Mouse (Mus musculus) myocyte (in vitro differentiated cells): ENCODE data around the gene Sdk1. TPM values are rescaled to one million over a fixed set of nuclear protein-coding genes. Genes with fewer than 3 reads are reported as not detected.

Experiments
- H3K27me3 ChIP-seq: one replicate; pipeline ENCODE4 v1.6.1; 2011; ENCODE audit not compliant: control insufficient read depth, insufficient read depth, insufficient read length
- H3K36me3 ChIP-seq: one replicate; pipeline ENCODE4 v1.6.1; 2011; ENCODE audit not compliant: control insufficient read depth, insufficient read depth
- H3K4me2 ChIP-seq: one replicate; pipeline ENCODE4 v1.6.1; 2011; ENCODE audit warnings: low read depth, control low read depth
- H3K4me3 ChIP-seq: one replicate; pipeline ENCODE4 v1.5.1; 2011; ENCODE audit warnings: mild to moderate bottlenecking, control low read depth, moderate library complexity
- H3K79me2 ChIP-seq: one replicate; pipeline ENCODE4 v1.6.1; 2011; ENCODE audit not compliant: control insufficient read depth, insufficient read depth
- H3ac ChIP-seq: one replicate; pipeline ENCODE4 v1.6.1; 2011; ENCODE audit not compliant: control insufficient read depth, insufficient read length
- CEBPB ChIP-seq: IDR thresholded peaks from 2 replicates; pipeline ENCODE4 v1.6.1; 2011; ENCODE audit warnings: mild to moderate bottlenecking, moderate library complexity; ENCODE audit not compliant: poor library complexity, insufficient read depth, severe bottlenecking
- E2F4 ChIP-seq: IDR thresholded peaks from one replicate; pipeline ENCODE4 v1.6.1; 2011; ENCODE audit warnings: mild to moderate bottlenecking, control low read depth, moderate library complexity; ENCODE audit not compliant: insufficient read depth
- MAX ChIP-seq: IDR thresholded peaks from one replicate; pipeline ENCODE4 v1.6.1; 2011; ENCODE audit warnings: low read depth, mild to moderate bottlenecking, control low read depth
- MYOD1 ChIP-seq, 3 experiments: IDR thresholded peaks; one replicate each; pipeline ENCODE4 v1.6.1; 2011; ENCODE audit warnings: control low read depth in 2 of 3, low read depth in 2 of 3, mild to moderate bottlenecking in 2 of 3, moderate library complexity in 1 of 3; ENCODE audit not compliant: insufficient read length in 2 of 3, control insufficient read depth in 1 of 3
- MYOG ChIP-seq, 3 experiments: IDR thresholded peaks; one replicate each; pipeline ENCODE4 v1.6.1; 2011; ENCODE audit warnings: control low read depth in 2 of 3, low read depth in 2 of 3, mild to moderate bottlenecking in 2 of 3; ENCODE audit not compliant: insufficient read length in 2 of 3, control insufficient read depth in 1 of 3, insufficient read depth in 1 of 3
- POLR2A ChIP-seq: IDR thresholded peaks from one replicate; pipeline ENCODE4 v1.6.1; 2011; ENCODE audit warnings: low read depth, mild to moderate bottlenecking, control low read depth, moderate library complexity; ENCODE audit not compliant: insufficient read length
- POLR2AphosphoS2 ChIP-seq: IDR thresholded peaks from one replicate; pipeline ENCODE4 v1.6.1; 2011; ENCODE audit warnings: low read depth, control low read depth; ENCODE audit not compliant: insufficient read length
- REST ChIP-seq: IDR thresholded peaks from one replicate; pipeline ENCODE4 v1.6.1; 2011; ENCODE audit warnings: mild to moderate bottlenecking, control low read depth, moderate library complexity; ENCODE audit not compliant: insufficient read depth, insufficient read length
- SRF ChIP-seq: IDR thresholded peaks from one replicate; pipeline ENCODE4 v1.6.1; 2011; ENCODE audit warnings: low read depth; ENCODE audit not compliant: control insufficient read depth, insufficient read length
- TCF12 ChIP-seq: IDR thresholded peaks from one replicate; pipeline ENCODE4 v1.6.1; 2011; ENCODE audit warnings: mild to moderate bottlenecking, control low read depth; ENCODE audit not compliant: poor library complexity, insufficient read depth, severe bottlenecking
- TCF3 ChIP-seq: IDR thresholded peaks from one replicate; pipeline ENCODE4 v1.6.1; 2011; ENCODE audit warnings: low read depth, control low read depth; ENCODE audit not compliant: insufficient read length
- USF1 ChIP-seq: IDR thresholded peaks from one replicate; pipeline ENCODE4 v1.6.1; 2011; ENCODE audit warnings: low read depth, mild to moderate bottlenecking, control low read depth, moderate library complexity
- polyA plus RNA-seq: library from polyadenylated mRNA; unstranded; fragments of >200 nt; fragmentation: generic; extraction: Trizol; gene quantifications from one replicate; pipeline ENCODE4 v1.2.1, GENCODE M21; 2012; ENCODE audit warnings: missing spikeins

The Sdk1 gene
- polyA plus RNA-seq, 1 experiment, result 1.6 TPM

DNA sequence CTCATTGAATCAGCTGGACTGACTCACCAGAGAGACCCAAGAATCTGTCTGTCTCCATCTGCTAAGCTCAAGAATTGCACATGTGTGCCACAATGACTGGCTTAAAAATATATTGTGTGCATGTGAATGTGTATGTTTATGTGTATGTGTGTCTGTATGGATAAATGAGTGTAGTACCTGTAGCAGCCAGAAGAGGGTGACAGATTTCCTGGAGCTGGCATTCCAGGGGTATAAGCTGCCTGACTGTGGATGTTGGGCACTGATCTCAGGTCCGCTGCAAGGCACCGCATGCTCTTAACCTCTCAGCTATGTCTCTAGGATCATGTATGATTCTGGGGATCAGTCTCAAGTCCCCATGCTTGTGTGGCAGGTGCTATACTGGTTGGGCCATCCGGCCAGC is 839.4 kb downstream of the Sdk1 start:
- TF ChIP-seq SRF, result no peak
- no peak for TF ChIP-seq REST
- TF ChIP-seq MAX, result no peak
- TF ChIP-seq E2F4, result no peak
- no peak for TF ChIP-seq USF1
- no peak for TF ChIP-seq CEBPB
- TF ChIP-seq TCF3, result no peak
- TF ChIP-seq MYOG (IDR thresholded peaks at IDR 0.05; ENCODE audit: control insufficient read depth in 1 of 3, insufficient read depth in 1 of 3, insufficient read length in 2 of 3, low read depth in 2 of 3), result no peak
- no peak for TF ChIP-seq POLR2A
- no peak for TF ChIP-seq TCF12
- Histone ChIP-seq H3K36me3 (no peaks in the 10 kb centered on the region), H3K4me3 (no peak overlapping the region), H3ac (no peak overlapping the region), H3K27me3 (no peaks in the 10 kb centered on the region), H3K4me2 (no peak overlapping the region), H3K79me2 (no peaks in the 10 kb centered on the region)

DNA sequence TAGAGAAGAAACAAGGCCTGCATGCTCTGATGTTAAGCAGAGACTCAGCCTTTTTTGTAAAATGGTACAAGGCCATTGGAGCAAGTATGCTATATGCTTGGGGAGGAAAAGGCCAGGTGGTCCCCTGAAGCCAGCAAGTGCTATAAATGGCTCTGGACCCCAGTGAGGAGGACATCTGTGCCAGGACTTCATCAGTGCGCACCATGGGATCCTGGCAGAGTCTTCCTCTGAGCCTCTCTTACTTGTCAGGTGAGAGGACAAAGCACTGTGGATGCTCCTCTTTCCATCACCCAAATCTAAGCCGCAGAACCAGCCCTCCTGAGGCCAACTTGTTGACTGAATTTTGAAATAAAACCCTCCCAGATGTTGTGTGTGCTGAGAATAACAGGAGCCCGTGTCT is 839.8 kb downstream of the Sdk1 start:
- Histone ChIP-seq H3K27me3 (no peaks in the 10 kb centered on the region), H3K79me2 (no peaks in the 10 kb centered on the region), H3K4me2 (no peak overlapping the region), H3ac (no peak overlapping the region), H3K4me3 (no peak overlapping the region), H3K36me3 (no peaks in the 10 kb centered on the region)
- TF ChIP-seq POLR2AphosphoS2 (no peak), MAX (no peak), MYOG (IDR thresholded peaks at IDR 0.05; ENCODE audit: control insufficient read depth in 1 of 3, insufficient read depth in 1 of 3, insufficient read length in 2 of 3, low read depth in 2 of 3) (no peak), E2F4 (no peak), MYOD1 (IDR thresholded peaks at IDR 0.05; ENCODE audit: control insufficient read depth in 1 of 3, insufficient read length in 2 of 3, low read depth in 2 of 3) (no peak), USF1 (no peak), SRF (no peak), TCF3 (no peak)

DNA sequence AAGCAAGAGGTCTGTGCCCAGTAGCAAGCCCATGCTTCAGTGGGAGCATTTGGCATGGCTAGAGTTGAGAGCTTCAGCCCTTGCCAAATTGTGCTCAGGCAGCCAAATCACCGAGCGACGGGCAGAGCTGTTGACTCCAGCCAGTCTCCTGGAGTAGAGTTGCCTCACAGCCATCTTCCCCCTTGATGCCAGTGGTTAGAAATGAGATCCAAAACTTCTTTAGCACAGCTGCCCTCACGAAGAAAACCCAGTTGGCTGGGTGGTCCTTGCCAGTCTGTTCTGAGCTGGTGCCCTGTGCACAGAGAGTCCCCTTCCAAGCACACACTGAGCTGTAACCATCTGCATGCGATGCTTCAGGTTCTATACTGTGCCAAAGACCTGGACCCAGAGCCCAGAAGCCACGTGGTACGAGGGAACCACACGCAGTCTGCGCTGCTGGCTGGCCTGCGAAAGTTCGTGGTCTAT is 855.1 kb downstream of the Sdk1 start:
- no peak overlapping the region for H3ac ChIP-seq
- no peaks in the 10 kb centered on the region for H3K36me3 ChIP-seq
- no peaks in the 10 kb centered on the region for H3K79me2 ChIP-seq
- TF ChIP-seq MAX (no peak), SRF (no peak), REST (no peak), CEBPB (no peak), E2F4 (no peak), TCF12 (no peak), POLR2AphosphoS2 (no peak), MYOD1 (IDR thresholded peaks at IDR 0.05; ENCODE audit: control insufficient read depth in 1 of 3, insufficient read length in 2 of 3, low read depth in 2 of 3) (no peak), MYOG (IDR thresholded peaks at IDR 0.05; ENCODE audit: control insufficient read depth in 1 of 3, insufficient read depth in 1 of 3, insufficient read length in 2 of 3, low read depth in 2 of 3) (no peak), TCF3 (no peak), USF1 (no peak), POLR2A (no peak)
- H3K27me3 ChIP-seq, result no peaks in the 10 kb centered on the region
- no peak overlapping the region for H3K4me3 ChIP-seq
- no peak overlapping the region for H3K4me2 ChIP-seq

DNA sequence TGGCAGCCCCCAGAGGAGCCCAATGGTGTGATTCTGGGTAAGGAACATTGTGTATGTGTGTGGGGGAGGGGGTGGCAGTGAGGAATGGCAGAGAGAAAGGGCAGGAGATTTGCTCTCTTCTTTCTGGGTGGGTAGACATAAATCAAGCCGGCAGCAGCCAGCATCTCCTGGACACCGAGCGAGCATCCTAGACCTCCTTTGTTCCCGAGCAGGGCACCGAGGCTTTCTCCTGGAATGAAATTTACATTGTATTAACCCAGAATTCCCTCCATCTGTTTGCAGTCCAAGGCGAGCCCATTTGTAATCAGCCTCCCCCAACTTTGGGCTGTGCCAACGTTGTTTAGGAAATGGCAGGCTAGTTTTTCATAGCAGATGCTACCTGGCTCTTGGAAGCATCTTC is 858.9 kb downstream of the Sdk1 start:
- no peak overlapping the region for H3ac ChIP-seq
- TF ChIP-seq MYOG (IDR thresholded peaks at IDR 0.05; ENCODE audit: control insufficient read depth in 1 of 3, insufficient read depth in 1 of 3, insufficient read length in 2 of 3, low read depth in 2 of 3) (no peak), POLR2A (no peak), CEBPB (no peak), TCF12 (no peak)
- H3K4me3 ChIP-seq, result no peak overlapping the region
- H3K4me2 ChIP-seq, result no peak overlapping the region
- no peaks in the 10 kb centered on the region for H3K36me3 ChIP-seq
- H3K79me2 ChIP-seq, result no peaks in the 10 kb centered on the region
- H3K27me3 ChIP-seq, result no peaks in the 10 kb centered on the region

DNA sequence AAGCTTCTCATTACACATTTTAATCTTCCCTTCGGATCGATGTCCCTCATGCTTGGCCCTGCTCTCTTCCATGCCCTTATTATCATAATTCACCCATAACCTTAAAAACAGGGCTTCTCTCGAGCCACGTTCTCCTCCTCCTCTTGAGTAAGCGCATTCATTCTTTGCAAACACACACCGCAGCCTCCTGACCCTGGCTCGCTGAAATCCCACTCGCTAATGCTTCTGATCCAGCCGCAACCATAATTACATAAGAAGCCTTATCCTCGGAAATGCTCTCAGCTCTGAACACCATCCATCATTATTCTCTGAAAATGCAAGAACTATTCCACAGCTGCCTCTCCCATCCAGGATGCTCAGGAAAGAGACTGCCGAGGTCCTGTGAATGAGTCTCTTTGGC is 866.1 kb downstream of the Sdk1 start:
- Histone ChIP-seq H3K36me3 (no peaks in the 10 kb centered on the region), H3K79me2 (no peaks in the 10 kb centered on the region), H3K4me3 (no peak overlapping the region), H3K27me3 (no peaks in the 10 kb centered on the region), H3ac (no peak overlapping the region), H3K4me2 (no peak overlapping the region)
- TF ChIP-seq MYOD1 (IDR thresholded peaks at IDR 0.05; ENCODE audit: control insufficient read depth in 1 of 3, insufficient read length in 2 of 3, low read depth in 2 of 3) (no peak), SRF (no peak), TCF12 (no peak), REST (no peak), TCF3 (no peak)

DNA sequence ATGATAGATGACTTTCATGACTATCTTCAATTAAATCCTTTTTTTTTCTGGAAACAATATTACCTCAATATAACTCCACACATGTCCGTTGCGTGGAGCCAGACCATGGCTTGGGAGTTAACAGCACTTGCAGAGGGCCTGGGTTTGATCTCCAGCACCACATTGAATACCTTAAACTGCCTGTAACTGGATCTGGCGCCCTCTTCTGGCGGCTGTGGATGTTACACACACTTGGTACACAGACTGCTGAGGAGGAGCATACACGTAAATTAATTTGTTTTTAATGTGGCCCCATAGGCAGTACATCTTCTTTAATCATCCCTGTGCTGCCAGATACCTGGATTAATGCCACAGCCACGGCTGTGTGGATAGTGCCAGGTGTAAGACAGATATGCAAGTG is 870.7 kb downstream of the Sdk1 start:
- no peaks in the 10 kb centered on the region for H3K79me2 ChIP-seq
- no peak overlapping the region for H3K4me3 ChIP-seq
- H3ac ChIP-seq, result no peak overlapping the region
- no peaks in the 10 kb centered on the region for H3K27me3 ChIP-seq
- TF ChIP-seq TCF3 (no peak), MAX (no peak), USF1 (no peak), POLR2A (no peak), CEBPB (no peak), SRF (no peak), E2F4 (no peak), MYOG (IDR thresholded peaks at IDR 0.05; ENCODE audit: control insufficient read depth in 1 of 3, insufficient read depth in 1 of 3, insufficient read length in 2 of 3, low read depth in 2 of 3) (no peak), TCF12 (no peak), POLR2AphosphoS2 (no peak), MYOD1 (IDR thresholded peaks at IDR 0.05; ENCODE audit: control insufficient read depth in 1 of 3, insufficient read length in 2 of 3, low read depth in 2 of 3) (no peak), REST (no peak)
- H3K4me2 ChIP-seq, result no peak overlapping the region
- H3K36me3 ChIP-seq, result no peaks in the 10 kb centered on the region
